Mouse (Mus musculus): ENCODE results near the gene Rhbdl1. TPM values are rescaled to one million over a fixed set of nuclear protein-coding genes. Genes with fewer than 3 reads are reported as not detected.
"Not testable (repeated sequence)": the region's sequence is repeated elsewhere in the genome, so short reads cannot be mapped to it uniquely, and the experiment has no call there.

The Rhbdl1 gene
- polyA plus RNA-seq, 1 experiment from 2014 or later, result 67.6 TPM

- Histone ChIP-seq H3K27me3 (ENCODE audit: control insufficient read depth, insufficient read depth, low read length) (no peaks in the 10 kb centered on the region), H3K4me2 (ENCODE audit: low read depth, low read length) (peak overlapping the region; percentile 95), H3K36me3 (ENCODE audit: control insufficient read depth, insufficient read depth, low read length) (peaks cover 5% of the 10 kb centered on the region), H3K9me3 (ENCODE audit: control insufficient read depth, low read length) (no peaks in the 10 kb centered on the region), H3K4me3 (ENCODE audit: low read depth, low read length) (peak overlapping the region; percentile 75), H3K4me1 (ENCODE audit: control insufficient read depth, insufficient read depth, low read length) (peaks cover 12% of the 10 kb centered on the region), H3K27ac (ENCODE audit: low read depth, low read length) (peak overlapping the region; percentile 91), H3K9ac (replicated peaks; ENCODE audit: low read depth, low read length) (peak overlapping the region; percentile 39; the same call in 1 of the 2 replicates)
- no peak for ATAC-seq (ENCODE audit: low read depth)
- 5% methylated on average over 14 of the region's 14 CpGs for WGBS
Measured at GRCm38 (mm10) chr17:25874148-25874720, 37.1 kb upstream of the Rhbdl1 start.

GRCm38 (mm10) chr17:25873405-25874147 lies 36.5 kb upstream of the Rhbdl1 start:
- Histone ChIP-seq H3K4me2 (ENCODE audit: low read depth, low read length) (peak overlapping the region; percentile 95), H3K36me3 (ENCODE audit: control insufficient read depth, insufficient read depth, low read length) (peaks cover 5% of the 10 kb centered on the region), H3K9ac (replicated peaks; ENCODE audit: low read depth, low read length) (no peak overlapping the region; the same call in 1 of the 2 replicates), H3K9me3 (ENCODE audit: control insufficient read depth, low read length) (no peaks in the 10 kb centered on the region), H3K4me1 (ENCODE audit: control insufficient read depth, insufficient read depth, low read length) (peaks cover 12% of the 10 kb centered on the region), H3K27me3 (ENCODE audit: control insufficient read depth, insufficient read depth, low read length) (no peaks in the 10 kb centered on the region), H3K27ac (ENCODE audit: low read depth, low read length) (0 out of 2 replicates have a peak overlapping the region, but pooled peaks have one; percentile 91), H3K4me3 (ENCODE audit: low read depth, low read length) (peak overlapping the region; percentile 75)
- 83% methylated on average over 11 of the region's 11 CpGs for WGBS
- ATAC-seq (ENCODE audit: low read depth), result no peak

- H3K9me3 ChIP-seq (ENCODE audit: control insufficient read depth, low read length), result no peaks in the 10 kb centered on the region
Measured at GRCm38 (mm10) chr17:25872676-25873075, 35.6 kb upstream of the Rhbdl1 start.

GRCm38 (mm10) chr17:25871566-25871965 lies 34.5 kb upstream of the Rhbdl1 start:
- H3K27ac ChIP-seq (ENCODE audit: low read depth, low read length); H3K9ac ChIP-seq (replicated peaks; ENCODE audit: low read depth, low read length); H3K36me3 ChIP-seq (ENCODE audit: control insufficient read depth, insufficient read depth, low read length); H3K4me2 ChIP-seq (ENCODE audit: low read depth, low read length); ATAC-seq (ENCODE audit: low read depth); H3K9me3 ChIP-seq (ENCODE audit: control insufficient read depth, low read length); H3K4me3 ChIP-seq (ENCODE audit: low read depth, low read length); H3K27me3 ChIP-seq (ENCODE audit: control insufficient read depth, insufficient read depth, low read length): not testable (repeated sequence)
- peaks cover 17% of the 10 kb centered on the region for H3K4me1 ChIP-seq (ENCODE audit: control insufficient read depth, insufficient read depth, low read length)

More at GRCm38 (mm10) chr17:25872676-25873075, 35.6 kb upstream of the Rhbdl1 start:
- H3K27ac ChIP-seq (ENCODE audit: low read depth, low read length), result no peak overlapping the region
- H3K9ac ChIP-seq (replicated peaks; ENCODE audit: low read depth, low read length), result no peak overlapping the region
- H3K27me3 ChIP-seq (ENCODE audit: control insufficient read depth, insufficient read depth, low read length), result no peaks in the 10 kb centered on the region
- no peaks in the 10 kb centered on the region for H3K36me3 ChIP-seq (ENCODE audit: control insufficient read depth, insufficient read depth, low read length)
- 93% methylated on average over 3 of the region's 3 CpGs for WGBS
- H3K4me2 ChIP-seq (ENCODE audit: low read depth, low read length), result no peak overlapping the region
- H3K4me3 ChIP-seq (ENCODE audit: low read depth, low read length), result no peak overlapping the region
- no peak for ATAC-seq (ENCODE audit: low read depth)
- peaks cover 14% of the 10 kb centered on the region for H3K4me1 ChIP-seq (ENCODE audit: control insufficient read depth, insufficient read depth, low read length)

- no peak for ATAC-seq (ENCODE audit: low read depth)
Measured at GRCm38 (mm10) chr17:25869954-25870353, 32.9 kb upstream of the Rhbdl1 start.

GRCm38 (mm10) chr17:25869498-25869897 lies 32.4 kb upstream of the Rhbdl1 start:
- Histone ChIP-seq H3K4me1 (ENCODE audit: control insufficient read depth, insufficient read depth, low read length) (peaks cover 10% of the 10 kb centered on the region), H3K9ac (replicated peaks; ENCODE audit: low read depth, low read length) (no peak overlapping the region), H3K27me3 (ENCODE audit: control insufficient read depth, insufficient read depth, low read length) (no peaks in the 10 kb centered on the region), H3K4me2 (ENCODE audit: low read depth, low read length) (no peak overlapping the region), H3K27ac (ENCODE audit: low read depth, low read length) (no peak overlapping the region), H3K36me3 (ENCODE audit: control insufficient read depth, insufficient read depth, low read length) (no peaks in the 10 kb centered on the region), H3K9me3 (ENCODE audit: control insufficient read depth, low read length) (no peaks in the 10 kb centered on the region), H3K4me3 (ENCODE audit: low read depth, low read length) (no peak overlapping the region)
- no peak for ATAC-seq (ENCODE audit: low read depth)
- WGBS, result 93% methylated on average over 8 of the region's 8 CpGs

More at GRCm38 (mm10) chr17:25869954-25870353, 32.9 kb upstream of the Rhbdl1 start:
- Histone ChIP-seq H3K27me3 (ENCODE audit: control insufficient read depth, insufficient read depth, low read length) (no peaks in the 10 kb centered on the region), H3K27ac (ENCODE audit: low read depth, low read length) (no peak overlapping the region), H3K4me2 (ENCODE audit: low read depth, low read length) (no peak overlapping the region), H3K36me3 (ENCODE audit: control insufficient read depth, insufficient read depth, low read length) (no peaks in the 10 kb centered on the region), H3K4me1 (ENCODE audit: control insufficient read depth, insufficient read depth, low read length) (peaks cover 10% of the 10 kb centered on the region), H3K4me3 (ENCODE audit: low read depth, low read length) (no peak overlapping the region), H3K9ac (replicated peaks; ENCODE audit: low read depth, low read length) (no peak overlapping the region), H3K9me3 (ENCODE audit: control insufficient read depth, low read length) (no peaks in the 10 kb centered on the region)
- 89% methylated on average over 2 of the region's 2 CpGs for WGBS

GRCm38 (mm10) chr17:25868601-25869191 lies 31.6 kb upstream of the Rhbdl1 start, which contains the start of gene Mcrip2:
Gene Mcrip2 (minus strand): TSS chr17:25868764.
- H3K4me1 ChIP-seq (ENCODE audit: control insufficient read depth, insufficient read depth, low read length), result peaks cover 6% of the 10 kb centered on the region
- peak within 1 kb of the TSS; percentile 74 for H3K4me2 ChIP-seq (ENCODE audit: low read depth, low read length)
- H3K9ac ChIP-seq (replicated peaks; ENCODE audit: low read depth, low read length), result peak within 1 kb of the TSS; percentile 61
- no peaks in the 10 kb centered on the region for H3K36me3 ChIP-seq (ENCODE audit: control insufficient read depth, insufficient read depth, low read length)
- H3K4me3 ChIP-seq (ENCODE audit: low read depth, low read length), result peak within 1 kb of the TSS; percentile 68
- H3K27me3 ChIP-seq (ENCODE audit: control insufficient read depth, insufficient read depth, low read length), result no peaks in the 10 kb centered on the region
- H3K9me3 ChIP-seq (ENCODE audit: control insufficient read depth, low read length), result no peaks in the 10 kb centered on the region
- 0% methylated on average over 24 of the region's 24 CpGs for WGBS
- ATAC-seq (ENCODE audit: low read depth), result peak; percentile 84
- H3K27ac ChIP-seq (ENCODE audit: low read depth, low read length), result peak within 1 kb of the TSS; percentile 7; the same call in 1 of the 2 replicates

GRCm38 (mm10) chr17:25867836-25868600 lies 30.9 kb upstream of the Rhbdl1 start:
- Histone ChIP-seq H3K27ac (ENCODE audit: low read depth, low read length) (no peak overlapping the region), H3K36me3 (ENCODE audit: control insufficient read depth, insufficient read depth, low read length) (no peaks in the 10 kb centered on the region), H3K27me3 (ENCODE audit: control insufficient read depth, insufficient read depth, low read length) (no peaks in the 10 kb centered on the region), H3K4me1 (ENCODE audit: control insufficient read depth, insufficient read depth, low read length) (peaks cover 6% of the 10 kb centered on the region), H3K9me3 (ENCODE audit: control insufficient read depth, low read length) (no peaks in the 10 kb centered on the region), H3K9ac (replicated peaks; ENCODE audit: low read depth, low read length) (peak overlapping the region; percentile 61), H3K4me3 (ENCODE audit: low read depth, low read length) (peak overlapping the region; percentile 68), H3K4me2 (ENCODE audit: low read depth, low read length) (peak overlapping the region; percentile 74)
- WGBS, result 2% methylated on average over 42 of the region's 42 CpGs
- peak; percentile 53 for ATAC-seq (ENCODE audit: low read depth)
